Mouse (Mus musculus): ENCODE measurements at regions not wholly inside any gene's neighbourhood (a gene's known extent, or its start where the extent isn't known, plus 50 kb on each side); places are given as distances from the start of the nearest gene placed in this dataset.
A peak's percentile ranks its signal among the peaks of the same experiment; 100 is the strongest.

GRCm38 (mm10) chr2:45908871-45909270 is 791.7 kb upstream of the Zeb2 start:
- no peak for ATAC-seq (replicated peaks; ENCODE audit: low read depth, poor library complexity, severe bottlenecking)

GRCm38 (mm10) chr2:45904623-45905235 is 787.5 kb upstream of the Zeb2 start:
- ATAC-seq (replicated peaks; ENCODE audit: low read depth, poor library complexity, severe bottlenecking) = no peak

- no peak for ATAC-seq (replicated peaks; ENCODE audit: low read depth, poor library complexity, severe bottlenecking)
Measured at GRCm38 (mm10) chr2:45904090-45904489, 786.9 kb upstream of the Zeb2 start.

- ATAC-seq (replicated peaks; ENCODE audit: low read depth, poor library complexity, severe bottlenecking) = no peak
Measured at GRCm38 (mm10) chr2:45903350-45903749, 786.2 kb upstream of the Zeb2 start.

- ATAC-seq (replicated peaks; ENCODE audit: low read depth, poor library complexity, severe bottlenecking) = no peak
Measured at GRCm38 (mm10) chr2:45901892-45902291, 784.7 kb upstream of the Zeb2 start.

GRCm38 (mm10) chr2:45884680-45885079 is 767.5 kb upstream of the Zeb2 start:
- no peak for ATAC-seq (replicated peaks; ENCODE audit: low read depth, poor library complexity, severe bottlenecking)

GRCm38 (mm10) chr2:45878656-45879055 is 761.5 kb upstream of the Zeb2 start:
- no peak for ATAC-seq (replicated peaks; ENCODE audit: low read depth, poor library complexity, severe bottlenecking)

GRCm38 (mm10) chr2:45859901-45860331 is 742.7 kb upstream of the Zeb2 start:
- ATAC-seq (replicated peaks; ENCODE audit: low read depth, poor library complexity, severe bottlenecking) = no peak; the same call in none of the 2 replicates

GRCm38 (mm10) chr2:45859445-45859844 is 742.2 kb upstream of the Zeb2 start:
- peak; percentile 99 for ATAC-seq (replicated peaks; ENCODE audit: low read depth, poor library complexity, severe bottlenecking)

- ATAC-seq (replicated peaks; ENCODE audit: low read depth, poor library complexity, severe bottlenecking) = no peak
Measured at GRCm38 (mm10) chr2:45850018-45850605, 732.9 kb upstream of the Zeb2 start.

- no peak for ATAC-seq (replicated peaks; ENCODE audit: low read depth, poor library complexity, severe bottlenecking)
Measured at GRCm38 (mm10) chr2:45840389-45840788, 723.2 kb upstream of the Zeb2 start.

GRCm38 (mm10) chr2:45836546-45837221 is 719.5 kb upstream of the Zeb2 start:
- ATAC-seq (replicated peaks; ENCODE audit: low read depth, poor library complexity, severe bottlenecking) = no peak

- ATAC-seq (replicated peaks; ENCODE audit: low read depth, poor library complexity, severe bottlenecking) = no peak
Measured at GRCm38 (mm10) chr2:45817945-45818719, 700.9 kb upstream of the Zeb2 start.

GRCm38 (mm10) chr2:45814741-45815140 is 697.5 kb upstream of the Zeb2 start:
- no peak for ATAC-seq (replicated peaks; ENCODE audit: low read depth, poor library complexity, severe bottlenecking)

GRCm38 (mm10) chr2:45805329-45805728 is 688.1 kb upstream of the Zeb2 start:
- ATAC-seq (replicated peaks; ENCODE audit: low read depth, poor library complexity, severe bottlenecking) = no peak

GRCm38 (mm10) chr2:45800131-45800530 is 682.9 kb upstream of the Zeb2 start:
- ATAC-seq (replicated peaks; ENCODE audit: low read depth, poor library complexity, severe bottlenecking) = no peak

- ATAC-seq (replicated peaks; ENCODE audit: low read depth, poor library complexity, severe bottlenecking) = no peak
Measured at GRCm38 (mm10) chr2:45793561-45793960, 676.4 kb upstream of the Zeb2 start.

- ATAC-seq (replicated peaks; ENCODE audit: low read depth, poor library complexity, severe bottlenecking) = no peak
Measured at GRCm38 (mm10) chr2:45789739-45790138, 672.5 kb upstream of the Zeb2 start.

- no peak for ATAC-seq (replicated peaks; ENCODE audit: low read depth, poor library complexity, severe bottlenecking)
Measured at GRCm38 (mm10) chr2:45787732-45788390, 670.7 kb upstream of the Zeb2 start.

- no peak for ATAC-seq (replicated peaks; ENCODE audit: low read depth, poor library complexity, severe bottlenecking)
Measured at GRCm38 (mm10) chr2:45786787-45787186, 669.6 kb upstream of the Zeb2 start.

Measured in common myeloid progenitor, adult 5-6 weeks (primary cell).